Mouse (Mus musculus) embryonic facial prominence, embryonic 15.5 days (tissue): Measurements from ENCODE around the gene Foxo3. TPM values are rescaled to one million over a fixed set of nuclear protein-coding genes. Genes with fewer than 3 reads are reported as not detected.

Experiments used
- ATAC-seq: fragments of 200-750 bp; cut with Nextera tagmentation; 2 replicates; pipeline ENCODE4 v1.8.0; 2017; ENCODE audit warnings: low read depth, moderate TSS enrichment; ENCODE audit not compliant: insufficient number of reproducible peaks, low FRiP score, low TSS enrichment
- H3K27ac ChIP-seq: fragments of 300-500 bp; sonication (generic); replicated peaks from 2 replicates; pipeline ENCODE4 v1.5.1; 2015; ENCODE audit warnings: mild to moderate bottlenecking, inconsistent platforms
- H3K27me3 ChIP-seq: fragments of 300-500 bp; sonication (generic); 2 replicates; pipeline ENCODE4 v1.6.1; 2015; ENCODE audit warnings: inconsistent platforms
- H3K36me3 ChIP-seq: fragments of 300-500 bp; sonication (generic); 2 replicates; pipeline ENCODE4 v1.6.1; 2015; ENCODE audit warnings: mild to moderate bottlenecking, inconsistent platforms
- H3K4me1 ChIP-seq: fragments of 300-500 bp; sonication (generic); 2 replicates; pipeline ENCODE4 v1.6.1; 2015; ENCODE audit warnings: inconsistent platforms
- H3K4me2 ChIP-seq: fragments of 300-500 bp; sonication (generic); replicated peaks from 2 replicates; pipeline ENCODE4 v1.6.1; 2015; ENCODE audit warnings: mild to moderate bottlenecking, inconsistent platforms
- H3K4me3 ChIP-seq: fragments of 300-500 bp; sonication (generic); replicated peaks from 2 replicates; pipeline ENCODE4 v1.5.1; 2015; ENCODE audit warnings: mild to moderate bottlenecking, inconsistent platforms
- H3K9ac ChIP-seq: fragments of 300-500 bp; sonication (generic); 2 replicates; pipeline ENCODE4 v1.6.1; 2015; ENCODE audit warnings: inconsistent platforms
- H3K9me3 ChIP-seq: fragments of 300-500 bp; sonication (generic); replicated peaks from 2 replicates; pipeline ENCODE4 v1.6.1; 2016; ENCODE audit warnings: inconsistent platforms
- WGBS: fragments of 180-500 bp; shearing (Covaris S2); methylation state at CpG from one replicate; pipeline ENCODE4 v1.1.7; 2015; 5-methylcytosine and 5-hydroxymethylcytosine counted together
- polyA plus RNA-seq: library from polyadenylated mRNA; unstranded; fragments of >200 nt; fragmentation: Nextera tagmentation; extraction: Ambion mirVana; gene quantifications from 2 replicates; pipeline ENCODE4 v1.2.1, GENCODE M21; 2015

Gene Foxo3
- polyA plus RNA-seq, 1 experiment from 2014 or later: 9.4 TPM

- peaks cover 20% of the 10 kb centered on the region for H3K4me1 ChIP-seq
- no peak overlapping the region for H3K9ac ChIP-seq
- ATAC-seq: no peak
- WGBS: 52% methylated on average over 5 of the region's 5 CpGs
- no peak overlapping the region; the same call in 1 of the 2 replicates for H3K27ac ChIP-seq
- H3K4me3 ChIP-seq: no peak overlapping the region
- no peaks in the 10 kb centered on the region for H3K36me3 ChIP-seq
- H3K4me2 ChIP-seq: no peak overlapping the region
- H3K9me3 ChIP-seq: no peaks in the 10 kb centered on the region
- no peaks in the 10 kb centered on the region for H3K27me3 ChIP-seq
Observed at GRCm38 (mm10) chr10:42238296-42238695, 38.3 kb downstream of the Foxo3 start.

DNA sequence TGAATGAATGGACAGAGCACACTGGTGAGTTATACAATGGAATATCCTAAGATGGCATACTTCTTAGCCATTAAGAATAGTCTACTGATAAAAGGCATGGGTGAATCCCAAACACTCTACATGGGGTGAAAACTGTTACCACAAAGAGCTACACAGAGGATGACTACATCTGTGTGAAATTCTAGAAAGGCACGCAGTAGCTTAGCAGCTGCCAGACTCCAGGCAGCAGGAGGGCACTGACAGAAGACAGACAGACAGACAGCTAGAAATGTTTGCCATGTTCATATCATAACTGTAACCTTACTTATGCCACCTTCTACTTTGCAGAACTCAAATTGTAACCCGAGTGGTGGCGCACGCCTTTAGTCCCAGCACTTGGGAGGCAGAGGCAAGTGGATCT lies 39.0 kb downstream of the Foxo3 start:
- Histone ChIP-seq H3K4me3 (no peak overlapping the region), H3K4me1 (peaks cover 24% of the 10 kb centered on the region), H3K9ac (no peak overlapping the region), H3K4me2 (no peak overlapping the region), H3K27ac (no peak overlapping the region), H3K27me3 (no peaks in the 10 kb centered on the region), H3K36me3 (no peaks in the 10 kb centered on the region), H3K9me3 (no peaks in the 10 kb centered on the region)
- no peak for ATAC-seq
- 85% methylated on average over 4 of the region's 4 CpGs for WGBS

- Histone ChIP-seq H3K36me3 (no peaks in the 10 kb centered on the region), H3K4me3 (no peak overlapping the region), H3K9me3 (no peaks in the 10 kb centered on the region), H3K9ac (no peak overlapping the region), H3K4me2 (no peak overlapping the region), H3K27me3 (no peaks in the 10 kb centered on the region), H3K27ac (no peak overlapping the region), H3K4me1 (peaks cover 32% of the 10 kb centered on the region)
- no peak for ATAC-seq
- 74% methylated on average over 6 of the region's 6 CpGs for WGBS
Observed at GRCm38 (mm10) chr10:42235321-42235720, 41.2 kb downstream of the Foxo3 start.

GRCm38 (mm10) chr10:42232977-42233376 lies 43.6 kb downstream of the Foxo3 start:
- 81% methylated on average over 11 of the region's 11 CpGs for WGBS
- Histone ChIP-seq H3K27ac (no peak overlapping the region), H3K4me2 (no peak overlapping the region), H3K9me3 (no peaks in the 10 kb centered on the region), H3K27me3 (no peaks in the 10 kb centered on the region), H3K36me3 (no peaks in the 10 kb centered on the region), H3K9ac (no peak overlapping the region), H3K4me3 (no peak overlapping the region), H3K4me1 (peaks cover 40% of the 10 kb centered on the region)
- ATAC-seq: no peak

DNA sequence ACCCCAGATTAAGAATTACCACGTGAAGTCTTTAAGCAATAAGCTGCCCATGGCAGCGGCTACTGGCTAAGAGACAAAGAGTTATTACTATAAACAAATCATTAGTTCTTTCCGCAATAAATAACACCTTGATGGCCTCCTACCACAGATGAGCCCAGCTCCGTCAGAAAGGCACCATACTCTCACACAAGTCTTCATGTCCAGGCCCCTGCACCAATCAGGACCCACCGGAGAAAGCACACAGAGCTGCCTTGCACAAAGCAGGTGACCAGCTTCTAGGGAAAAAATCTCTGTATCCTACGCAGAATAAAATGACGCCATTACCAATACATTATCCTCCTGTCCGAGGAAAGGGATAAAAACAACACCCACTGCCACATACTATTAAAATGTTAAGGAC lies 44.7 kb downstream of the Foxo3 start:
- peaks cover 40% of the 10 kb centered on the region for H3K4me1 ChIP-seq
- 0 out of 2 replicates have a peak, but pooled peaks cover under 1% of the 10 kb centered on the region for H3K36me3 ChIP-seq
- H3K9me3 ChIP-seq: no peaks in the 10 kb centered on the region
- H3K27ac ChIP-seq: no peak overlapping the region; the same call in 1 of the 2 replicates
- H3K4me2 ChIP-seq: no peak overlapping the region
- H3K4me3 ChIP-seq: no peak overlapping the region
- H3K27me3 ChIP-seq: no peaks in the 10 kb centered on the region
- WGBS: 78% methylated on average over 8 of the region's 8 CpGs
- H3K9ac ChIP-seq: no peak overlapping the region
- ATAC-seq: no peak

DNA sequence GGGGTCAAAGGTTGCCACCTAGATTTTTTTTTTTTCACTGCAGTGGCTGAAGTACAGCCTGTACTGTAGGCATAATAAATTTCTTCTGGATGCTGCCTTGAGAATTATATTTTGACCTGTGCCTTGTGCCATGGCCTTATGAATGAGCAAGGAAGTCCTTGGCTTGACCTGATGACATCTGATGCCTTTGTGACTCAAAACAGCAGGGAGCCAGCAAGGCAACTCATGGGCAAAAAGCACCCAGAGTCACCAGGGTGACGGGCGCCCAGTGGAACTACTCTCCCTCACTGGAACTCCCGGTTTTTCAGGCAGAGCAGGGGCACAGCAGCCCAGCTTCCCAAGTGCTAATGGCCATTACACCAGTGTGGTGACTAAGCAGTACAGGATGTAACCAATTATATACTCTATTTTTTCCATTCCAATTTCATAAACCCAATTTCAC lies 45.4 kb downstream of the Foxo3 start:
- H3K9me3 ChIP-seq: no peaks in the 10 kb centered on the region
- H3K27ac ChIP-seq: no peak overlapping the region
- no peak overlapping the region for H3K4me2 ChIP-seq
- H3K27me3 ChIP-seq: no peaks in the 10 kb centered on the region
- no peak for ATAC-seq
- no peak overlapping the region for H3K4me3 ChIP-seq
- no peak overlapping the region for H3K9ac ChIP-seq
- peaks cover 40% of the 10 kb centered on the region for H3K4me1 ChIP-seq
- H3K36me3 ChIP-seq: 0 out of 2 replicates have a peak, but pooled peaks cover 8% of the 10 kb centered on the region
- WGBS: 65% methylated on average over 3 of the region's 3 CpGs

DNA sequence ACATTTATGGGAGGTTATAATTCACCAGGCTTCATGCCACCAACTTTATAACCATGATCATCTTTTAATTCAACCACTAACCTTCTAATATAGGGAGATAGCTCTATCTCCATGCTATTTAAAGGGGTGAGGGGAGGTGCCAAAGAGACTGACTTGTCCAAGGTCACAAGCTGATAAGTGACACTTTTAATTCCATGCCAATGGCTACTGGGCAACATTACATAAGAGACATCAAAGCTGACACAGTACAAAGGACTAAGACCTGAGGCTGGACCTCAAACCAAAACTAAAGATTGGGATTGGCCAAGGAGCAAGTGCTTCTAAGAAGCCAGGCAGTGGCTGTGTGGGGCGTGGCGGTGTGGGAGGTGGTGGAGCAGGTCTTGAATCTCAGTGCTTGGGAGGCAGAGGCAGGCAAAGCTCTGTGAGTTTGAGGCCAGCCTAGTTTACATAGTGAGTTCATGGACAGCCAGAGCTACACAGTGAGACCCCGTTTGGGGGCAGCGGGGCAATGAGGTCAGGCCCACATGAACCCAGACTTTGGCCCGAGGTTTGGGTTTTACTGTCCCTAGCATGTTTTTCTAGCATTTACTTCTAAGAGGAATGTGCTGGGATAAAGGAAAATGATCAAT lies 46.0 kb downstream of the Foxo3 start:
- no peak for ATAC-seq
- Histone ChIP-seq H3K4me1 (peaks cover 45% of the 10 kb centered on the region), H3K36me3 (0 out of 2 replicates have a peak, but pooled peaks cover 13% of the 10 kb centered on the region), H3K27ac (no peak overlapping the region), H3K4me2 (no peak overlapping the region), H3K9me3 (no peaks in the 10 kb centered on the region), H3K9ac (no peak overlapping the region), H3K4me3 (no peak overlapping the region), H3K27me3 (no peaks in the 10 kb centered on the region)
- WGBS: 86% methylated on average over 5 of the region's 5 CpGs

- Histone ChIP-seq H3K9me3 (no peaks in the 10 kb centered on the region), H3K27ac (no peak overlapping the region)
- 57% methylated on average over 4 of the region's 4 CpGs for WGBS
Observed at GRCm38 (mm10) chr10:42227751-42228241, 48.8 kb downstream of the Foxo3 start.

GRCm38 (mm10) chr10:42226176-42226575 lies 50.4 kb downstream of the Foxo3 start:
- Histone ChIP-seq H3K9ac (no peak overlapping the region), H3K36me3 (0 out of 2 replicates have a peak, but pooled peaks cover 13% of the 10 kb centered on the region), H3K9me3 (no peaks in the 10 kb centered on the region), H3K4me2 (no peak overlapping the region), H3K27ac (no peak overlapping the region), H3K4me1 (peaks cover 40% of the 10 kb centered on the region), H3K4me3 (no peak overlapping the region), H3K27me3 (no peaks in the 10 kb centered on the region)
- ATAC-seq: no peak
- WGBS: 93% methylated on average over 15 of the region's 15 CpGs

More at GRCm38 (mm10) chr10:42227751-42228241, 48.8 kb downstream of the Foxo3 start:
- H3K4me3 ChIP-seq: no peak overlapping the region
- no peak overlapping the region for H3K9ac ChIP-seq
- peaks cover 41% of the 10 kb centered on the region for H3K4me1 ChIP-seq
- 0 out of 2 replicates have a peak, but pooled peaks cover 13% of the 10 kb centered on the region for H3K36me3 ChIP-seq
- ATAC-seq: no peak
- H3K27me3 ChIP-seq: no peaks in the 10 kb centered on the region
- no peak overlapping the region for H3K4me2 ChIP-seq

DNA sequence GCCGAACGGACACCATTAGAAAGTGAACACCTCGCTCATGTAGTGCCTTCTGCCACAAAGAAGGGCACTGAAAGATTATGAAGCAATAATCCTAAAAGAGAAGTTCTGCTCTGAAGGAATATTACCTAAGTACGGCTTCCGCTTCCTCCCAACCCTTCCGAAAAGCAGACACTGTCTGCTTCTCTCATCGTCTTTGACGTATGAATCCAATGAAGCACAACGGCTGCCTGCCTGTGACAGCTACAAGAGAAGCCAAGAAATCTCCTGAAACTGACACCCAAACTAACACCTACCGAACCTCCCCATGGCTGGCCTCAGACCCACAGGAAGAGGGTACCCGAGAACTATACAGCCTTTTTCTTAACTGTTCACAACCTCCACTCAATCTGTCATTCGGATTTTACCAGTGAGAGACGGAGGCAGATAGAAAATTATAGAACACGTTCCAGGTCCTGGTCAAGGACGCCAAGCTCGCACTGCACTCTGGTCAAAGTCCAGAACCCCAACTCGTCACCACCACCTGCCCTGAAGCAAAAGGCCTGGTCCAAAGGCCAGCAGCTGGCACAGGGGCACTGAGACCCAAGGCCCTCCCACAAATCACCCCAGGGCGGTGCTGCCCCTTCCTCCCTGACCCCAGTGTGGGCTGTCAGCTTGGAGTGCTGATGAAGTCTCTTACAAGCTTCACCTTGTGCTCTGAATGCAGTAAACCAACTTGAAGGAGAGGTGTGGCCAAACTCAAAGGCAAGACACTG lies 51.2 kb downstream of the Foxo3 start:
- peaks cover 41% of the 10 kb centered on the region for H3K4me1 ChIP-seq
- no peak overlapping the region for H3K4me2 ChIP-seq
- no peaks in the 10 kb centered on the region for H3K27me3 ChIP-seq
- H3K36me3 ChIP-seq: 0 out of 2 replicates have a peak, but pooled peaks cover 13% of the 10 kb centered on the region
- H3K9me3 ChIP-seq: no peaks in the 10 kb centered on the region
- no peak overlapping the region for H3K27ac ChIP-seq
- ATAC-seq: no peak
- H3K9ac ChIP-seq: no peak overlapping the region
- no peak overlapping the region for H3K4me3 ChIP-seq
- WGBS: 75% methylated on average over 18 of the region's 18 CpGs

DNA sequence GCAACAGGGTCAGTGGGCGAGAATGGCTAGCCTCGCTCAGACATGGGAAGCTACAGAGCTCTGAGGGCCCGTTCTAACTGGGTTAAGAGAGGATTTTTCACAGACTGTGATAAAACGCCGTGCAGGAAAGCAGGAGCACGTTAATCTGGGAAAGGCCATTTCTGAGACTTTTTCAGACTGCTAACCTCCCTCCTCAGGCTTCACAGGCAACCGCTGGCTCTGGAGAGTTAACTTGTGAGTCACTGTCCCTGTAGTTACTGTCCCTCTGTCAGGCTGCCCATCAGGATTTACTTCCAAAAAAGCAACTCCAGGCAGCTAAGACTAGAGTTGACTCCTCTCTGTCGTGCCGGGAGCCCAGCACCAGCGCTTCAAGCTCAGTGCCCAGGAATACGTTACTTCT lies 54.6 kb downstream of the Foxo3 start:
- Histone ChIP-seq H3K27me3 (no peaks in the 10 kb centered on the region), H3K9ac (no peak overlapping the region), H3K9me3 (no peaks in the 10 kb centered on the region), H3K27ac (no peak overlapping the region; the same call in 1 of the 2 replicates), H3K4me1 (0 out of 2 replicates have a peak, but pooled peaks cover 25% of the 10 kb centered on the region), H3K4me3 (no peak overlapping the region), H3K4me2 (no peak overlapping the region), H3K36me3 (0 out of 2 replicates have a peak, but pooled peaks cover 13% of the 10 kb centered on the region)
- ATAC-seq: no peak
- WGBS: 67% methylated on average over 11 of the region's 11 CpGs
